Mouse (Mus musculus) myocyte (in vitro differentiated cells): ENCODE measurements around the gene Alg10b. TPM values are rescaled to one million over a fixed set of nuclear protein-coding genes. Genes with fewer than 3 reads are reported as not detected.

Experiments used
- H3K27me3 ChIP-seq: one replicate; pipeline ENCODE4 v1.6.1; 2011; ENCODE audit not compliant: control insufficient read depth, insufficient read depth, insufficient read length
- H3K36me3 ChIP-seq: one replicate; pipeline ENCODE4 v1.6.1; 2011; ENCODE audit not compliant: control insufficient read depth, insufficient read depth
- H3K4me2 ChIP-seq: one replicate; pipeline ENCODE4 v1.6.1; 2011; ENCODE audit warnings: low read depth, control low read depth
- H3K4me3 ChIP-seq: one replicate; pipeline ENCODE4 v1.5.1; 2011; ENCODE audit warnings: mild to moderate bottlenecking, control low read depth, moderate library complexity
- H3K79me2 ChIP-seq: one replicate; pipeline ENCODE4 v1.6.1; 2011; ENCODE audit not compliant: control insufficient read depth, insufficient read depth
- H3ac ChIP-seq: one replicate; pipeline ENCODE4 v1.6.1; 2011; ENCODE audit not compliant: control insufficient read depth, insufficient read length
- CEBPB ChIP-seq: IDR thresholded peaks from 2 replicates; pipeline ENCODE4 v1.6.1; 2011; ENCODE audit warnings: mild to moderate bottlenecking, moderate library complexity; ENCODE audit not compliant: poor library complexity, insufficient read depth, severe bottlenecking
- MAX ChIP-seq: IDR thresholded peaks from one replicate; pipeline ENCODE4 v1.6.1; 2011; ENCODE audit warnings: low read depth, mild to moderate bottlenecking, control low read depth
- MYOG ChIP-seq, 3 experiments: IDR thresholded peaks; one replicate each; pipeline ENCODE4 v1.6.1; 2011; ENCODE audit warnings: control low read depth in 2 of 3, low read depth in 2 of 3, mild to moderate bottlenecking in 2 of 3; ENCODE audit not compliant: insufficient read length in 2 of 3, control insufficient read depth in 1 of 3, insufficient read depth in 1 of 3
- REST ChIP-seq: IDR thresholded peaks from one replicate; pipeline ENCODE4 v1.6.1; 2011; ENCODE audit warnings: mild to moderate bottlenecking, control low read depth, moderate library complexity; ENCODE audit not compliant: insufficient read depth, insufficient read length
- USF1 ChIP-seq: IDR thresholded peaks from one replicate; pipeline ENCODE4 v1.6.1; 2011; ENCODE audit warnings: low read depth, mild to moderate bottlenecking, control low read depth, moderate library complexity
- polyA plus RNA-seq: library from polyadenylated mRNA; unstranded; fragments of >200 nt; fragmentation: generic; extraction: Trizol; gene quantifications from one replicate; pipeline ENCODE4 v1.2.1, GENCODE M21; 2012; ENCODE audit warnings: missing spikeins

Gene Alg10b
- polyA plus RNA-seq, 1 experiment, result 13.1 TPM

DNA sequence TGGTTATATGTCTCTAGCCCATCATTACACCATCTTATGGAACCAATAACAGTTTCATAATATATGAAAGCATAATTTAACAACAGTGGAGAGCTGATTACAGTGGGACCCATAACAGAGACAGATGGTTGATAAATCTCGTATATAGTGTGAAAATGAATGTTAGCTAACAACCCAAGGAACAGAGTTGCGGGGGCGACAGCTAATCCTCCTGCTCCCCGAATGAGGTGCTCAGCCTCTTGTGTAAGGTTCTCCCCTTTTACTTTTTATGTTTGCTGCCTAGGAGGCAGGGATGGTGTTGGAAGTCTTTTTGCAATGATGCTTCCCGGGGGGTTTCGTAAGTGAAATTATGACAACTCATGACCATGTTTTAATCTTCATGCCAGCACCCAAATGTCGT, 58.8 kb downstream of the Alg10b start:
- Histone ChIP-seq H3K36me3 (no peaks in the 10 kb centered on the region), H3K27me3 (no peaks in the 10 kb centered on the region), H3K79me2 (no peaks in the 10 kb centered on the region), H3ac (no peak overlapping the region), H3K4me3 (no peak overlapping the region), H3K4me2 (no peak overlapping the region)
- TF ChIP-seq MYOG (IDR thresholded peaks at IDR 0.05; ENCODE audit: control insufficient read depth in 1 of 3, insufficient read depth in 1 of 3, insufficient read length in 2 of 3, low read depth in 2 of 3) (no peak), USF1 (no peak), CEBPB (no peak), MAX (no peak), REST (no peak)
